Mouse (Mus musculus) forebrain, embryonic 16.5 days (tissue): Measurements from ENCODE around the gene St6galnac3. TPM values are rescaled to one million over a fixed set of nuclear protein-coding genes. Genes with fewer than 3 reads are reported as not detected.

ENCODE experiments used
- ATAC-seq: fragments of 200-750 bp; cut with Nextera tagmentation; 2 replicates; pipeline ENCODE4 v1.8.0; 2017; ENCODE audit warnings: mild to moderate bottlenecking, moderate library complexity
- H3K27ac ChIP-seq: fragments of 300-500 bp; sonication (generic); 2 replicates; pipeline ENCODE4 v1.5.1; 2014; ENCODE audit warnings: low read length, control low read depth
- H3K27me3 ChIP-seq: fragments of 300-500 bp; sonication (generic); replicated peaks from 2 replicates; pipeline ENCODE4 v1.6.1; 2014; ENCODE audit warnings: low read length; ENCODE audit not compliant: control insufficient read depth, insufficient read depth
- H3K36me3 ChIP-seq: fragments of 300-500 bp; sonication (generic); 2 replicates; pipeline ENCODE4 v1.6.1; 2014; ENCODE audit not compliant: control insufficient read depth, insufficient read depth
- H3K4me1 ChIP-seq: fragments of 300-500 bp; sonication (generic); replicated peaks from 2 replicates; pipeline ENCODE4 v1.6.1; 2014; ENCODE audit warnings: low read length; ENCODE audit not compliant: control insufficient read depth, insufficient read depth
- H3K4me2 ChIP-seq: fragments of 300-500 bp; sonication (generic); 2 replicates; pipeline ENCODE4 v1.6.1; 2014; ENCODE audit warnings: mild to moderate bottlenecking, low read length, control low read depth
- H3K4me3 ChIP-seq: fragments of 300-500 bp; sonication (generic); replicated peaks from 2 replicates; pipeline ENCODE4 v1.5.1; 2014; ENCODE audit warnings: mild to moderate bottlenecking, low read length, control low read depth
- H3K9ac ChIP-seq: fragments of 300-500 bp; sonication (generic); replicated peaks from 2 replicates; pipeline ENCODE4 v1.6.1; 2014; ENCODE audit warnings: low read depth, low read length, control low read depth
- H3K9me3 ChIP-seq: fragments of 300-500 bp; sonication (generic); 2 replicates; pipeline ENCODE4 v1.6.1; 2016; ENCODE audit warnings: low read length; ENCODE audit not compliant: control insufficient read depth
- WGBS: fragments of 180-500 bp; shearing (Covaris S2); extraction: QIAGEN DNeasy Blood & Tissue Kit; methylation state at CpG from one replicate; pipeline ENCODE4 v1.1.7; 2014; 5-methylcytosine and 5-hydroxymethylcytosine counted together
- polyA plus RNA-seq: library from polyadenylated mRNA; unstranded; fragments of >200 nt; fragmentation: Nextera tagmentation; extraction: Ambion mirVana; gene quantifications from 2 replicates; pipeline ENCODE4 v1.2.1, GENCODE M21; 2015

St6galnac3 gene
- polyA plus RNA-seq, 1 experiment from 2014 or later: 23.5 TPM

DNA sequence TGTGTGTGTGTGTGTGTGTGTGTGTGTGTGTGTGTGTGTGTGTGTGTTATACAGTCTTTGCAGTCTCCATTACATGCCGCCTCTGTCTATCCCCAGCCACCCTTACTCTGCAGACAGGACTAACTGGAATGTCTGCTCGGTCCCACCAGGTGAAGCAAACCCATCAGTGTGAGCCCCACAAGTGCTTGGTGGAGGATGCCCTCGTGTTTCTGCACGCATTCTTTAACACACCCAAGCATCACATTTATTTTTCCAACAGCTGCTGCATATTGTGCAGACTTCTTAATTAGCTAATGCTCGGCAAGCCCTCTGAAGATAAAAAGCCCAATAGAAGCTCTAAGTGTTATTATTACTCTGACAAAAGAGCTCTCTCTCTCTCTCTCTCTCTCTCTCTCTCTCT is 268.7 kb downstream of the St6galnac3 start:
- WGBS: 33% methylated on average over 5 of the region's 5 CpGs
- Histone ChIP-seq H3K4me3 (no peak overlapping the region), H3K9ac (no peak overlapping the region), H3K27ac (no peak overlapping the region), H3K9me3 (0 out of 2 replicates have a peak, but pooled peaks cover 3% of the 10 kb centered on the region), H3K4me2 (no peak overlapping the region), H3K36me3 (no peaks in the 10 kb centered on the region), H3K27me3 (no peaks in the 10 kb centered on the region), H3K4me1 (peaks cover 12% of the 10 kb centered on the region)
- peak; percentile 60 for ATAC-seq

- H3K4me2 ChIP-seq: no peak overlapping the region
- H3K9me3 ChIP-seq: no peaks in the 10 kb centered on the region
- H3K27ac ChIP-seq: no peak overlapping the region
- no peaks in the 10 kb centered on the region for H3K27me3 ChIP-seq
- H3K4me1 ChIP-seq: peaks cover 7% of the 10 kb centered on the region
- no peaks in the 10 kb centered on the region for H3K36me3 ChIP-seq
- H3K9ac ChIP-seq: no peak overlapping the region
- 82% methylated on average over 7 of the region's 7 CpGs for WGBS
- ATAC-seq: no peak
- H3K4me3 ChIP-seq: no peak overlapping the region
These were observed 271.6 kb downstream of the St6galnac3 start for GRCm38 (mm10) chr3:153453127-153454049.

DNA sequence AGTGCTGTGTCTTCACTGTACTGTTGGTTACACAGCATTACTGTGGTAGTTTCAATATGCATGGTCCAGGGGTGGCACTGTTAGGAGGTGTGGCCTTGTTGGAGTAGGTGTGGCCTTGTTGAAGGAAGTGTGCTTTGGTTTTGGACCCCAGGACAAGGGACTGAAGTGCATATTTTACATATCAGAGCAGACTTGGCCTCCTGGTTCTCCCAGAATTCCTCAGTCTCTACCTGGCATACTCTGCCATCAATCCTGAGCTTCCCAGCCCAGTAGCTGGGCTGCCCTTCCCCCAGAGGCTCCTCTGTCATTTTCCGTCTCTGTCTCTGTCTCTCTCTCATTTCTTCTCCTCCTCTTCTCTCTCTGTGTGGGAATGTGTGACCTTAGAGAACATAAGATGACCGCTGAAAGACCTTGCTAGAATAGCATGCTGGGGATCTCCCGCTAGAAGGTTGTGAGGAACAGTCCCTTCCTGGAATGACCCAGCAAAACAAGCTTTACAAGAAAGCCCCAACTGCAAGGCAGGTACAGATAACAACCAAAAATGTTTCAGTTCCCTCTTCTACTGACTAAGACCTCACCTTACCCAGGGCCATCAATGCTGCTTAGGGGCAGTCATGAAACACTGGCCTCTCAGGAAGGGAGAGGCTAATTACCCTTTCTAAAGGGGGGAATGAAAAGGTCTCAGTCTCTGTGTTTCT is 272.5 kb downstream of the St6galnac3 start:
- peaks cover 6% of the 10 kb centered on the region for H3K4me1 ChIP-seq
- H3K27ac ChIP-seq: no peak overlapping the region
- no peak overlapping the region for H3K4me3 ChIP-seq
- 96% methylated on average over 3 of the region's 3 CpGs for WGBS
- H3K9ac ChIP-seq: no peak overlapping the region
- ATAC-seq: no peak
- no peaks in the 10 kb centered on the region for H3K36me3 ChIP-seq
- no peak overlapping the region for H3K4me2 ChIP-seq
- no peaks in the 10 kb centered on the region for H3K27me3 ChIP-seq
- no peaks in the 10 kb centered on the region for H3K9me3 ChIP-seq

DNA sequence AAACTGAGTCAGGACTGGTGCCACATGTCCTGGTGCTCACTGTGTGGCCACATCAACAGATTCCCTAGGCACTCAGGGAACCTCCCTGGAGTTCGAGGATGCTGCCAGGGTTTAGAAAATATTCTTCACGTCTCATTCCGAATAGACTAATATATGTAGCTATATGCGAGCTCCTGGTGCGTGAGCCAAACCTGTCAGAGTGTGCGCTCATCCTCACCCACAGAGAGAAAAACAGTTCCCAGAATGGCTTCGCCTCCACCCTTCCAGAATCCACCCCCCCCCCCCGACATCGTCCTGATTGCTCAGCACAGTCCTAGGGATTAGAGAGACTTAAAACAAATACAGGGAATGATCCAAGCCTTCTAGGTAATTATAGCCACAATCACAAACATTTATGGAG is 283.6 kb downstream of the St6galnac3 start:
- Histone ChIP-seq H3K9ac (no peak overlapping the region), H3K27me3 (no peaks in the 10 kb centered on the region), H3K4me1 (peaks cover 4% of the 10 kb centered on the region), H3K4me2 (no peak overlapping the region), H3K4me3 (no peak overlapping the region), H3K9me3 (no peaks in the 10 kb centered on the region), H3K27ac (no peak overlapping the region), H3K36me3 (no peaks in the 10 kb centered on the region)
- 64% methylated on average over 9 of the region's 9 CpGs for WGBS
- peak; percentile 43; the same call in 1 of the 2 replicates for ATAC-seq

DNA sequence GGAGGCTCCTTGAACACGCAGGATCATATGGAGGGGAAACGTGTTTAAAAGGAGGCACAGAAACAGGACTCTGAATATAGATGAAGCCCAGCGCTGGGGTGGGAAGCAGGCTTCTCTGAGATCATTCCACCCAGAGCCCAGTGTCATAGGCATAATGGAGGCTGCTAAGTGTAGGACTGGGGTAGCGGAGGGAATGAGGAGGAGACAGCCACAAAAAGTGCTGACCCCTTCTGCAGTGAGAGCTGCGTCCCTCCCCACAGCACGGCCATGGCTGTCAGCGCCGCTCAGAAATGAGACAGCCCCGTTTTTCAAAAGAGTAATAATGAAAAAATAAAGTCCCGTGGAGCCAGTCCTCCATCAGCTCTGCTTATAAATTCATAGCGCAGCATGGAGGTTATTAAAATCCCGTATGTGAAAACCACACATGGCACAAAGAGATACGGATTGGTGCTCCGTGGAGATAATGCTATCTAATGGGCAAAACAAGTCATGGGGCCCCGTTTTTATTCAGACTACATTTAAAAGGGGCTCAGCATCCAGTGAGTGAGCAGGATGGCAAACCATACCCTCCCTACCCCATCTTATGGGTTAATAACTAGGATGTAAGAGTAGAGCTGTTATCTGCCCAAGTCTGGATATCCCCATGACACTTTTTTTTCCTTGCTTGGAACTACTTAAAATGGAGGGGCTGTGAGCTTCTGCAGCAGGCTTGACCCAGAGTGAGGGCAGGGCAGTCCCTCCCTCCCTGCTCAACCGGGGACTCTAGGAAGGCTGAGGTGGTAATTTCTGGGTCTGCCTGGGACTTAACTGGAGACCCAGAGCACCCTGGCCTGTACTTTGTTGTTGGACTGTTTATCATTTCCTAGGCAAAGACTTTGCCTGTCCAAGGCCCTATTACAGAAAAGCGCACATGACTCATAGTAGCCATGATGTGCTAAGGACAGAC is 288.6 kb downstream of the St6galnac3 start:
- Histone ChIP-seq H3K4me3 (no peak overlapping the region), H3K27ac (no peak overlapping the region)

GRCm38 (mm10) chr3:153433010-153433409 is 292.0 kb downstream of the St6galnac3 start:
- Histone ChIP-seq H3K4me2 (no peak overlapping the region), H3K36me3 (no peaks in the 10 kb centered on the region), H3K9me3 (no peaks in the 10 kb centered on the region), H3K4me1 (peaks cover 15% of the 10 kb centered on the region), H3K27me3 (no peaks in the 10 kb centered on the region), H3K27ac (no peak overlapping the region), H3K4me3 (no peak overlapping the region), H3K9ac (no peak overlapping the region)
- ATAC-seq: no peak
- 82% methylated on average over 8 of the region's 8 CpGs for WGBS

More for the DNA sequence above, 288.6 kb downstream of the St6galnac3 start:
- ATAC-seq: 0 out of 2 replicates have a peak, but pooled peaks have one; percentile 17
- 72% methylated on average over 17 of the region's 17 CpGs for WGBS
- no peaks in the 10 kb centered on the region for H3K9me3 ChIP-seq
- H3K27me3 ChIP-seq: no peaks in the 10 kb centered on the region
- peaks cover 11% of the 10 kb centered on the region for H3K4me1 ChIP-seq
- H3K9ac ChIP-seq: no peak overlapping the region
- H3K4me2 ChIP-seq: no peak overlapping the region
- no peaks in the 10 kb centered on the region for H3K36me3 ChIP-seq

DNA sequence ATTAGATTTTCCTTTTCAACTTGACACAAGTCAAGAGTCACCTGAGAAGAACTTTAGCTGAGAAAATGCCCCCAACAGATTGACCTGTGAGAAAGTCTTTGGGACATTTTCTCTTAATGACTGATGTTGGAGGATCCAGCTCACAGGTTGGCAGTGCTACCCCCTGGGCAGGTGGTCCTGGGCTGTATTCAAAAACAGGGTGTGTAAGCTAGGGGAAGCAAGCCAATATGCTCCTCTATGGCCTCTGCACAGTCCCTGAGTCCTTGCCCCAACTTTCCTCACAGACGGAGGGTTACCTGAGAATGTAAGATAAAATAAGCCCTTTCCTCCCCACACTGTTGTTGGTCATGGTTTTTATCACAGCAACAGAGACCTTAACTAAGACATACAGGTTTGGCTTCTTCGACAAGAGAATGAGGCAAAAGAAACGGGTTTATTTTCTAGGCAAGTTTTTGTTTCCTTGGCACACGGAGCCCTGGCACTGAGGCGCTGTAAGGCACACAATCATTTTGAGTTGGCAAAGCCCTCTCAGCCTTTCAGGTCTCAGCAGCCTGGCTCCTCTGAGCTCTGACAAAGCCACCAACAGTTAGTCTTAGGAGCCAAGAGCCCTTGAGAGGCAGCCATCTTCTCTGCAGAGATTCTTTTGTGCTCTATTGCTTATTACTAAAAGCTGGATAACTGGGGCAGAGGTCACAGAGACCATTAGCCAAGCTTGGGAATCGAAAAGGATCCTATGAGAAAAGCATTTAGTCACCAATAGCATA is 292.7 kb downstream of the St6galnac3 start:
- Histone ChIP-seq H3K9me3 (no peaks in the 10 kb centered on the region), H3K27me3 (no peaks in the 10 kb centered on the region), H3K9ac (no peak overlapping the region), H3K27ac (0 out of 2 replicates have a peak overlapping the region, but pooled peaks have one; percentile 19), H3K4me3 (no peak overlapping the region), H3K36me3 (no peaks in the 10 kb centered on the region), H3K4me2 (no peak overlapping the region), H3K4me1 (peaks cover 15% of the 10 kb centered on the region)
- ATAC-seq: peak; percentile 65
- WGBS: 59% methylated on average over 6 of the region's 6 CpGs

GRCm38 (mm10) chr3:153429840-153430239 is 295.1 kb downstream of the St6galnac3 start:
- H3K4me3 ChIP-seq: no peak overlapping the region
- peak; percentile 67 for ATAC-seq
- no peaks in the 10 kb centered on the region for H3K36me3 ChIP-seq
- peaks cover 15% of the 10 kb centered on the region for H3K4me1 ChIP-seq
- no peaks in the 10 kb centered on the region for H3K9me3 ChIP-seq
- WGBS: 37% methylated on average over 8 of the region's 8 CpGs
- H3K27me3 ChIP-seq: no peaks in the 10 kb centered on the region
- H3K4me2 ChIP-seq: no peak overlapping the region
- no peak overlapping the region for H3K9ac ChIP-seq
- H3K27ac ChIP-seq: 0 out of 2 replicates have a peak overlapping the region, but pooled peaks have one; percentile 30
